Mouse (Mus musculus) G1E (cell line): ENCODE measurements around the gene Lrrc75a.

ENCODE experiments used
- CTCF ChIP-seq: IDR thresholded peaks from 2 replicates; pipeline ENCODE4 v1.5.1; 2012; ENCODE audit warnings: low read depth, low read length, inconsistent platforms, mixed read lengths
- GATA1 ChIP-seq: IDR thresholded peaks from 2 replicates; pipeline ENCODE4 v1.6.1; 2012; ENCODE audit warnings: borderline replicate concordance, low read length, inconsistent platforms, mixed read lengths
- GATA2 ChIP-seq: IDR thresholded peaks from 2 replicates; pipeline ENCODE4 v1.6.1; 2012; ENCODE audit warnings: low read depth, low read length, inconsistent platforms, borderline replicate concordance
- POLR2AphosphoS5 ChIP-seq: IDR thresholded peaks from 2 replicates; pipeline ENCODE4 v1.6.1; 2012; ENCODE audit warnings: low read depth, low read length, inconsistent platforms; ENCODE audit not compliant: insufficient replicate concordance
- TAL1 ChIP-seq: conservative IDR thresholded peaks from 2 replicates; pipeline ENCODE4 v1.6.1; 2012; ENCODE audit warnings: low read depth, low read length, inconsistent platforms, mixed read lengths

DNA sequence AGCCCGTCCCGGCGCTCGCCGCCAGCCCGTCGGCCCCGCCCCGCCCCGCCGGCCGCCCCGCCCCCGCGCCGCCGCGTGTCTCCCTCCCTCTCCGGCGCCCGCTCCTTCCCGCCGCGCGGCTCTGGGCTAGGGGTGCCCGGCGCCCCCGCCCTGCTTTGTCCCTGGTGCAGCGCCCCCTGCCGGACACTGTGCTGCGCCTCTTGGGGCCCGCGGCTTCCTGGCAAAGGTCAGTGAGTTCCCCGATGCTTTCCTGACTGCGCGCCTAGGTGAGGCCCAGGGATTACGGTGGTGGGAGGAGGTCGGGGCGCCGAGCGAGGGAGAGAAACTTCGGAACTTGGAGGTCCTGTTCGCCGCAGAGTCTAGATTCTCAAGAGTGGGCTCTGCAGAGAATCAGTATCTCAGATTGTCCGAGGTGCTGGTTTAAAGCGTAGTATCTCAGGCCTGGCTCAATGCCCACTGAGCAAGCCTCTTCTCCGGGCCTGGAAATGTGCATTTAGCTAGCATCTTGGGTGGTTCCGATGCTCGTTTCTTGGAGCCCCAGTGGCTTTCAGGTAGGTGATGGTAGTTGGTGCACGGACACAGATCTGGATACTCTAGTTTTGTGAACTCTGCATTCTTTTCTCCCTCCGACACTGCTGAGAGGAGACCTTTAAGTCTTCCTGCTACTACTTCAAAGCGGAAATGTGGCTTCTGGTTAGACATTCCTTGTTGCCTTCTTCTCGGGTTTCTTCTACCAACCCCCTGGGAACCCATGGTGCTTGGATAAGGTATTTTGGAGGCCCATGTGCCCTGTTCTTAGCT lies 468 bp upstream of the Lrrc75a start, which contains the start of gene Mmgt2:
- TF ChIP-seq CTCF, result no peak
- no peak for TF ChIP-seq GATA2
- TF ChIP-seq POLR2AphosphoS5, result no peak
- no peak for TF ChIP-seq TAL1
- no peak for TF ChIP-seq GATA1
